Mouse (Mus musculus): Measurements from ENCODE around the gene Cyp4f39. TPM values are rescaled to one million over a fixed set of nuclear protein-coding genes. Genes with fewer than 3 reads are reported as not detected.
A peak's percentile ranks its signal among the peaks of the same experiment; 100 is the strongest.

Gene Cyp4f39
- total and polyA plus RNA-seq, 3 experiments, result not detected

DNA sequence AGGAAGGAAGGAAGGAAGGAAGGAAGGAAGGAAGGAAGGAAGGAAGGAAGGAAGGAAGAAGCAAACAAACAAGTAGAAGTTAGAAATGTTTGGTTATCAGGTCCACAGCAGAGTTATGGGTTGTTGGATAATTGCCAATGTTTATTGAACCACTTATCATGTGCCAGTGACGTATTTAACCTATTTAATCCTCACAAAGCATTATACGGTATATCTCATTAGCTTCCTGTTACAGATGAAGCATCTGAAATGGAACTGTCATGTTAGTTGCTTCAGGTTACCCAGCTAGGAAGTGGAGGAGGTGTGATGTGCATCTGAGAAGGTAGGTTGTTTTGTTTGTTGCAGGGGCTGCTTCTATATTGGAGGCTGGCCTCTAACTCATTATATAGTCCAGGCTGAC lies 32.5 kb upstream of the Cyp4f39 start:
- peaks cover 2 to 9% of the 10 kb centered on the region in 2 experiments; a peak in 3 of 4 replicates for H3K4me1 ChIP-seq (ENCODE audit: control insufficient read depth in 1 of 2, insufficient read depth in 2 of 2, low read length in 2 of 2)
- H3K9me3 ChIP-seq (replicated peaks; ENCODE audit: insufficient read depth, low read length), result no peaks in the 10 kb centered on the region
- no peaks in the 10 kb centered on the region for H3K79me2 ChIP-seq (ENCODE audit: control insufficient read depth, insufficient read depth, low read length, poor library complexity)

DNA sequence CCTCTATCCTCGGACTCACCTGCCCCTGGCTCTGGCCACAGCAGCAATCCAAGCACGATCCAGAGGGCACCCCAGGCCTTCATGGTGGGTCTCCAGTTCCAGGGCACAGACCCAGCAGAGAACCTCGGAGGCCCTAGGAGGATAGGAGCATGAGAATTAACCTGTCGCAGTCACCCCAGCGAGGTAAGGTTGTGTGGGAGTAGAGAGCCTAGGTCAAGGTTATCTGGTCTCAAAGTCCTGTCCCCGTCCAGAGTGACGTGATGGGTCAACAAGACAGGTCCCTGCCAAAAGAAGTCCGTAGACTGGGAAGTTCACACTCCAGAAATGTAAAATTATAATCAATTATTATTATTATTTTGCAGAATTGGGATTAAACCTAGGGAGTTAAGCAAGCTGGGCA lies 31.7 kb upstream of the Cyp4f39 start:
- Histone ChIP-seq H3K79me2 (ENCODE audit: control insufficient read depth, insufficient read depth, low read length, poor library complexity) (no peaks in the 10 kb centered on the region), H3K9me3 (replicated peaks; ENCODE audit: insufficient read depth, low read length) (no peaks in the 10 kb centered on the region), H3K4me3 (ENCODE audit: control insufficient read depth in 1 of 2, insufficient read depth in 1 of 2, low read depth in 2 of 2, low read length in 2 of 2) (no peak overlapping the region), H3K9ac (ENCODE audit: control insufficient read depth, low read depth, low read length, poor library complexity, severe bottlenecking) (no peak overlapping the region), H3K27ac (ENCODE audit: control insufficient read depth, low read depth, low read length) (no peak overlapping the region), H3K27me3 (ENCODE audit: control insufficient read depth in 1 of 2, insufficient read depth in 2 of 2, low read length in 2 of 2) (no peaks in the 10 kb centered on the region), H3K4me1 (ENCODE audit: control insufficient read depth in 1 of 2, insufficient read depth in 2 of 2, low read length in 2 of 2) (peaks cover 2 to 9% of the 10 kb centered on the region in 2 experiments; a peak in 3 of 4 replicates), H3K36me3 (ENCODE audit: control insufficient read depth in 1 of 2, insufficient read depth in 2 of 2, low read length in 2 of 2) (peaks cover 0 to 6% of the 10 kb centered on the region in 2 experiments; a peak in 2 of 4 replicates)
- no peak for DNase-seq (ENCODE audit: low read depth, low spot score)
- no peak for TF ChIP-seq E2F4 (IDR thresholded peaks at IDR 0.05; ENCODE audit: borderline replicate concordance, low read depth, low read length)
- TF ChIP-seq KAT2A (conservative IDR thresholded peaks at IDR 0.05; ENCODE audit: low read depth, low read length), result no peak
- TF ChIP-seq RAD21 (IDR thresholded peaks at IDR 0.05; ENCODE audit: low read depth, low read length), result no peak
- TF ChIP-seq BHLHE40 (IDR thresholded peaks at IDR 0.05; ENCODE audit: borderline replicate concordance, low read depth, low read length), result no peak
- no peak for TF ChIP-seq JUND (IDR thresholded peaks at IDR 0.05; ENCODE audit: low read depth, low read length)
- no peak for TF ChIP-seq TAL1 (IDR thresholded peaks at IDR 0.05; ENCODE audit: low read length)
- TF ChIP-seq USF2 (IDR thresholded peaks at IDR 0.05; ENCODE audit: borderline replicate concordance in 1 of 2, insufficient read depth in 1 of 2, low read depth in 1 of 2, low read length in 2 of 2), result no peak
- no peak for TF ChIP-seq GABPA (IDR thresholded peaks at IDR 0.05; ENCODE audit: low read depth, low read length)
- TF ChIP-seq ETS1 (IDR thresholded peaks at IDR 0.05; ENCODE audit: low read depth, low read length), result no peak

More for the DNA sequence above, 32.5 kb upstream of the Cyp4f39 start:
- peak; percentile 16 for DNase-seq (ENCODE audit: low read depth, low spot score)
- Histone ChIP-seq H3K4me3 (ENCODE audit: control insufficient read depth in 1 of 2, insufficient read depth in 1 of 2, low read depth in 2 of 2, low read length in 2 of 2) (no peak overlapping the region), H3K36me3 (ENCODE audit: control insufficient read depth in 1 of 2, insufficient read depth in 2 of 2, low read length in 2 of 2) (peaks cover 0 to 6% of the 10 kb centered on the region in 2 experiments; a peak in 2 of 4 replicates), H3K27ac (ENCODE audit: control insufficient read depth, low read depth, low read length) (no peak overlapping the region), H3K9ac (ENCODE audit: control insufficient read depth, low read depth, low read length, poor library complexity, severe bottlenecking) (no peak overlapping the region), H3K27me3 (ENCODE audit: control insufficient read depth in 1 of 2, insufficient read depth in 2 of 2, low read length in 2 of 2) (no peaks in the 10 kb centered on the region)
- TF ChIP-seq MXI1 (IDR thresholded peaks at IDR 0.05; ENCODE audit: low read depth, low read length) (peak; percentile 54; the same call in 1 of the 2 replicates), BHLHE40 (IDR thresholded peaks at IDR 0.05; ENCODE audit: borderline replicate concordance, low read depth, low read length) (peak; percentile 61), USF1 (IDR thresholded peaks at IDR 0.05; ENCODE audit: low read depth, low read length) (no peak), ETS1 (IDR thresholded peaks at IDR 0.05; ENCODE audit: low read depth, low read length) (no peak), POLR2A (IDR thresholded peaks at IDR 0.05; ENCODE audit: control insufficient read depth in 1 of 2, insufficient read depth in 1 of 2, low read depth in 1 of 2, low read length in 2 of 2, poor library complexity in 1 of 2) (no peak), CTCF (IDR thresholded peaks at IDR 0.05 in 2 of 3, conservative IDR thresholded peaks at IDR 0.05 in 1 of 3; ENCODE audit: control insufficient read depth in 1 of 3, insufficient read depth in 1 of 3, low read depth in 2 of 3, low read length in 3 of 3, poor library complexity in 1 of 3, severe bottlenecking in 1 of 3) (no peak), MAX (IDR thresholded peaks at IDR 0.05; ENCODE audit: low read length) (no peak)

Measured in MEL (cell line).